Comparison of ENCODE assay signal across 9 mouse cellular contexts in genomic region chr19:59316571-59316970, GRCm38 (mm10). TPM values are rescaled to one million over a fixed set of nuclear protein-coding genes. Genes with fewer than 3 reads are reported as not detected.
DNase-seq lines count a peak whose midpoint lies in the region; ATAC-seq lines count a peak whose summit lies in the region.
"Had no signal": no experiment of that assay in that cellular context is flagged by ENCODE, and none has a peak within 500 bp of the region (broad histone marks: within the 10 kb centered on the region; RNA-seq: fewer than 3 reads in every experiment).

No protein-coding gene starts in this region.

- no peaks in the 10 kb centered on the region for H3K9me3 ChIP-seq in limb, embryonic 11.5 days (ENCODE audit: control insufficient read depth, low read length)
- no peaks in the 10 kb centered on the region for H3K9me3 ChIP-seq in limb, embryonic 10.5 days (replicated peaks)
- H3K9me3 ChIP-seq in midbrain, embryonic 16.5 days (replicated peaks; ENCODE audit: control insufficient read depth, low read length, poor library complexity, severe bottlenecking) = no peaks in the 10 kb centered on the region

- ATAC-seq in limb, embryonic 11.5 days (ENCODE audit: insufficient number of reproducible peaks, low FRiP score, low TSS enrichment, low read depth) = no peak
- ATAC-seq in midbrain, embryonic 16.5 days = no peak

- no peaks in the 10 kb centered on the region for H3K4me1 ChIP-seq in limb, embryonic 11.5 days (ENCODE audit: control insufficient read depth, insufficient read depth, low read length)
- no peaks in the 10 kb centered on the region for H3K4me1 ChIP-seq in limb, embryonic 10.5 days
- H3K4me1 ChIP-seq in midbrain, embryonic 16.5 days (ENCODE audit: control insufficient read depth, insufficient read depth, low read length) = no peaks in the 10 kb centered on the region

- no peaks in the 10 kb centered on the region; the same call in 1 of the 2 replicates for H3K36me3 ChIP-seq in limb, embryonic 11.5 days (ENCODE audit: control insufficient read depth, insufficient read depth, low read length)
- H3K36me3 ChIP-seq in limb, embryonic 10.5 days = peaks cover 21% of the 10 kb centered on the region
- H3K36me3 ChIP-seq in midbrain, embryonic 16.5 days (ENCODE audit: control insufficient read depth, insufficient read depth, low read length) = no peaks in the 10 kb centered on the region

- no peak overlapping the region for H3K27ac ChIP-seq in limb, embryonic 11.5 days (replicated peaks; ENCODE audit: low read depth, low read length)
- H3K27ac ChIP-seq in limb, embryonic 10.5 days = no peak overlapping the region
- H3K27ac ChIP-seq in midbrain, embryonic 16.5 days (ENCODE audit: low read length) = no peak overlapping the region
- H3K27ac ChIP-seq: macrophage had no signal

- H3K27me3 ChIP-seq in limb, embryonic 11.5 days (ENCODE audit: control insufficient read depth, insufficient read depth, low read length) = no peaks in the 10 kb centered on the region
- no peaks in the 10 kb centered on the region for H3K27me3 ChIP-seq in limb, embryonic 10.5 days (ENCODE audit: low read depth, poor library complexity, severe bottlenecking)
- H3K27me3 ChIP-seq in midbrain, embryonic 16.5 days (ENCODE audit: control insufficient read depth, insufficient read depth, low read depth, low read length) = no peaks in the 10 kb centered on the region

- H3K4me3 ChIP-seq in limb, embryonic 11.5 days (ENCODE audit: low read depth, low read length) = no peak overlapping the region
- H3K4me3 ChIP-seq in limb, embryonic 10.5 days = no peak overlapping the region
- no peak overlapping the region for H3K4me3 ChIP-seq in midbrain, embryonic 16.5 days (ENCODE audit: low read depth, low read length)

- no peak overlapping the region for H3K4me2 ChIP-seq in limb, embryonic 11.5 days (ENCODE audit: low read depth, severe bottlenecking)
- no peak overlapping the region for H3K4me2 ChIP-seq in midbrain, embryonic 16.5 days (ENCODE audit: low read length)

- no peak overlapping the region for H3K9ac ChIP-seq in limb, embryonic 11.5 days (ENCODE audit: low read length)
- H3K9ac ChIP-seq in midbrain, embryonic 16.5 days (ENCODE audit: low read depth, low read length) = no peak overlapping the region

- DNase-seq in embryo, embryonic 10 days (ENCODE audit: low spot score) = peak; percentile 34
- no peak for DNase-seq in embryo, embryonic 9.5 days (ENCODE audit: extremely low spot score)
- DNase-seq in limb, embryonic 11.5 days (ENCODE audit: low spot score) = peak; percentile 27
- no peak for DNase-seq in limb, embryonic 10.5 days (ENCODE audit: low spot score)
- peak; percentile 71 for DNase-seq in NIH3T3 (ENCODE audit: low read depth)
- DNase-seq in layer of hippocampus, adult 9-11 months = peak; percentile 17
- no peak for DNase-seq in cerebellum, postnatal 36 days

RNA-seq across cellular contexts. Expression of gene Rps12-ps3, which starts 5.5 kb away (rescaled TPM):
- 12.4 and 27.5 TPM in 2 replicates for polyA plus RNA-seq in limb, embryonic 11.5 days (2014; fragmentation: Nextera tagmentation; extraction: Ambion mirVana)
- 7.6 and 11.1 TPM in 2 replicates for polyA plus RNA-seq in limb, embryonic 10.5 days (2016; fragmentation: Nextera tagmentation; extraction: Ambion mirVana)
- 5.3 and 6.4 TPM in 2 replicates for polyA plus RNA-seq in midbrain, embryonic 16.5 days (2015; fragmentation: Nextera tagmentation; extraction: Ambion mirVana)

RNA-seq across cellular contexts. Expression of gene Pdzd8, which starts 29.0 kb away (rescaled TPM):
- 16.6 and 17.6 TPM in 2 replicates for polyA plus RNA-seq in limb, embryonic 11.5 days (2014; fragmentation: Nextera tagmentation; extraction: Ambion mirVana)
- 10.7 and 12.4 TPM in 2 replicates for polyA plus RNA-seq in limb, embryonic 10.5 days (2016; fragmentation: Nextera tagmentation; extraction: Ambion mirVana)
- 9.4 TPM in 2 replicates for polyA plus RNA-seq in midbrain, embryonic 16.5 days (2015; fragmentation: Nextera tagmentation; extraction: Ambion mirVana)

RNA-seq across cellular contexts. Expression of gene Slc18a2, which starts 55.9 kb away (rescaled TPM):
- 9.3 and 10.2 TPM in 2 replicates for polyA plus RNA-seq in limb, embryonic 11.5 days (2014; fragmentation: Nextera tagmentation; extraction: Ambion mirVana)
- 7.5 and 9.7 TPM in 2 replicates for polyA plus RNA-seq in limb, embryonic 10.5 days (2016; fragmentation: Nextera tagmentation; extraction: Ambion mirVana)
- polyA plus RNA-seq in midbrain, embryonic 16.5 days (2015; fragmentation: Nextera tagmentation; extraction: Ambion mirVana) = 28.7 and 30.0 TPM in 2 replicates

Comparison
In these comparisons a context has a peak if more than half of its experiments do, and no peak if none do; other contexts are left out.
1. DNase-seq: peak in embryo, embryonic 10 days (single experiment), limb, embryonic 11.5 days (single experiment), NIH3T3 (single experiment) and layer of hippocampus, adult 9-11 months (single experiment); none in embryo, embryonic 9.5 days (single experiment), limb, embryonic 10.5 days (single experiment) and cerebellum, postnatal 36 days (0 of 2).